Mouse (Mus musculus) CH12.LX (cell line): Measurements from ENCODE around the gene Hba-x. TPM values are rescaled to one million over a fixed set of nuclear protein-coding genes. Genes with fewer than 3 reads are reported as not detected.
A peak's percentile ranks its signal among the peaks of the same experiment; 100 is the strongest.

Experiments
- DNase-seq: peaks from one replicate; pipeline ENCODE4 v3.0.0-alpha.2; 2013; ENCODE audit errors: extremely low read depth
- H3K27ac ChIP-seq: 2 replicates; pipeline ENCODE4 v1.5.1; 2012; ENCODE audit warnings: low read depth, mild to moderate bottlenecking, control low read depth, moderate library complexity; ENCODE audit not compliant: insufficient read depth
- H3K27me3 ChIP-seq: replicated peaks from 2 replicates; pipeline ENCODE3; 2012; ENCODE audit warnings: inconsistent platforms
- H3K36me3 ChIP-seq, 2 experiments: replicated peaks in 1 of 2; 2 replicates each; pipeline versions ENCODE3 to v1.6.1; 2012; ENCODE audit warnings: inconsistent platforms in 1 of 2, low read length in 1 of 2, mild to moderate bottlenecking in 1 of 2, mixed read lengths in 1 of 2, moderate library complexity in 1 of 2; ENCODE audit not compliant: control insufficient read depth in 1 of 2, insufficient read depth in 1 of 2
- H3K4me1 ChIP-seq, 2 experiments: 2 replicates each; pipeline ENCODE4 v1.6.1; 2012; ENCODE audit warnings: inconsistent platforms in 1 of 2, moderate library complexity in 1 of 2; ENCODE audit not compliant: insufficient read depth in 2 of 2, control insufficient read depth in 1 of 2
- H3K4me2 ChIP-seq: 2 replicates; pipeline ENCODE4 v1.6.1; 2012; ENCODE audit warnings: low read depth, mild to moderate bottlenecking, control low read depth; ENCODE audit not compliant: poor library complexity, insufficient read depth, severe bottlenecking
- H3K4me3 ChIP-seq, 3 experiments: fragments of 150-350 bp in 1 of 3; sonication (generic) in 1 of 3; replicated peaks in 1 of 3; 2 replicates each; pipeline versions ENCODE3 to v1.5.1; 2011 to 2012; ENCODE audit warnings: low read depth in 2 of 3, low read length in 2 of 3, mild to moderate bottlenecking in 2 of 3, moderate library complexity in 2 of 3, control low read depth in 1 of 3, improper control_type of control experiment in 1 of 3, inconsistent platforms in 1 of 3, mixed read lengths in 1 of 3; ENCODE audit not compliant: poor library complexity in 1 of 3
- H3K79me2 ChIP-seq: replicated peaks from 2 replicates; pipeline ENCODE4 v1.6.1; 2012; ENCODE audit warnings: mild to moderate bottlenecking, moderate library complexity; ENCODE audit not compliant: control insufficient read depth, poor library complexity, insufficient read depth, severe bottlenecking; ENCODE audit errors: extremely low read depth
- H3K9ac ChIP-seq: 2 replicates; pipeline ENCODE4 v1.6.1; 2012; ENCODE audit warnings: low read depth, mild to moderate bottlenecking, control low read depth, moderate library complexity; ENCODE audit not compliant: insufficient read depth
- H3K9me3 ChIP-seq: replicated peaks from 2 replicates; pipeline ENCODE3; 2012; ENCODE audit warnings: low read length, inconsistent platforms, mixed read lengths
- CHD1 ChIP-seq: IDR thresholded peaks from 2 replicates; pipeline ENCODE4 v1.6.1; 2012; ENCODE audit warnings: low read depth, low read length, improper control_type of control experiment, inconsistent platforms
- CHD2 ChIP-seq: IDR thresholded peaks from 2 replicates; pipeline ENCODE4 v1.6.1; 2011; ENCODE audit warnings: low read length, improper control_type of control experiment
- CTCF ChIP-seq, 2 experiments: IDR thresholded peaks in 1 of 2; conservative IDR thresholded peaks in 1 of 2; 2 replicates each; pipeline ENCODE4 v1.5.1; 2011 to 2012; ENCODE audit warnings: low read depth in 2 of 2, low read length in 2 of 2, improper control_type of control experiment in 1 of 2, inconsistent platforms in 1 of 2, mild to moderate bottlenecking in 1 of 2, moderate library complexity in 1 of 2
- HCFC1 ChIP-seq: IDR thresholded peaks from 2 replicates; pipeline ENCODE4 v1.6.1; 2012; ENCODE audit warnings: low read depth, mild to moderate bottlenecking, inconsistent platforms, low read length, improper control_type of control experiment
- MXI1 ChIP-seq: IDR thresholded peaks from 2 replicates; pipeline ENCODE4 v1.6.1; 2011; ENCODE audit warnings: mild to moderate bottlenecking, low read depth, low read length, improper control_type of control experiment
- MYC ChIP-seq: IDR thresholded peaks from 2 replicates; pipeline ENCODE4 v1.6.1; 2011; ENCODE audit warnings: low read depth, mild to moderate bottlenecking, improper control_type of control experiment, low read length
- NELFE ChIP-seq: IDR thresholded peaks from 2 replicates; pipeline ENCODE4 v1.6.1; 2011; ENCODE audit warnings: low read depth, low read length, improper control_type of control experiment
- RAD21 ChIP-seq: IDR thresholded peaks from 2 replicates; pipeline ENCODE4 v1.6.1; 2011; ENCODE audit warnings: low read depth, mild to moderate bottlenecking, low read length, improper control_type of control experiment, moderate library complexity
- SIN3A ChIP-seq: IDR thresholded peaks from 2 replicates; pipeline ENCODE4 v1.6.1; 2012; ENCODE audit warnings: low read length, improper control_type of control experiment, inconsistent platforms
- SMC3 ChIP-seq: IDR thresholded peaks from 2 replicates; pipeline ENCODE4 v1.6.1; 2011; ENCODE audit warnings: low read depth, low read length, improper control_type of control experiment
- USF2 ChIP-seq: conservative IDR thresholded peaks from 2 replicates; pipeline ENCODE4 v1.6.1; 2011; ENCODE audit warnings: low read depth, low read length, improper control_type of control experiment
- ZKSCAN1 ChIP-seq: IDR thresholded peaks from 2 replicates; pipeline ENCODE4 v1.6.1; 2012; ENCODE audit warnings: low read depth, inconsistent platforms, low read length, improper control_type of control experiment, borderline replicate concordance
- dilution Hi-C: fragments of 300-500 bp; cut with MboI; formaldehyde crosslinking; loops from 2 replicates; pipeline ENCODE4 v1.14.3; 2020; ENCODE audit warnings: low sequenced_read_pairs; ENCODE audit not compliant: extremely low pct_unique_long_range_greater_than_20kb, extremely low pct_ligation_motif_present
- in situ Hi-C: fragments of 300-500 bp; cut with MboI; formaldehyde crosslinking; loops from 3 replicates; pipeline ENCODE4 v1.14.3; 2019; ENCODE audit warnings: low sequenced_read_pairs, low pct_ligation_motif_present, low pct_unique_long_range_greater_than_20kb, mixed read lengths
- polyA plus RNA-seq: library from polyadenylated mRNA; unstranded; fragments of >175 nt; gene quantifications from 2 replicates; pipeline ENCODE4 v1.2.1, GENCODE M21; 2012; ENCODE audit warnings: low read depth; ENCODE audit not compliant: insufficient read length
- total RNA-seq, 2 experiments: library from RNA; depleted of rRNA; stranded (reverse); fragments of 300-350 nt in 1 of 2; fragments of >200 nt in 1 of 2; gene quantifications; 2 replicates each; pipeline ENCODE4 v1.2.3; 2012 to 2014

Gene Hba-x
- total and polyA plus RNA-seq, 3 experiments = not detected

GRCm38 (mm10) chr11:32236132-32236531, 40.1 kb upstream of the Hba-x start:
- Histone ChIP-seq H3K36me3 (peaks cover 75 to 93% of the 10 kb centered on the region in 2 experiments), H3K9me3 (no peaks in the 10 kb centered on the region), H3K27me3 (no peaks in the 10 kb centered on the region), H3K27ac (no peak overlapping the region), H3K4me3 (no peak overlapping the region), H3K9ac (no peak overlapping the region), H3K4me1 (peaks cover 11 to 25% of the 10 kb centered on the region in 2 experiments), H3K4me2 (no peak overlapping the region), H3K79me2 (no peaks in the 10 kb centered on the region)
- in situ Hi-C loops = loop anchor here (5.0 to 10.0 kb wide), 2 partner anchors 34 to 51 kb away; partner anchors contain the start of gene Il9r
- no peak for DNase-seq
- TF ChIP-seq SMC3 = no peak
- TF ChIP-seq HCFC1 = no peak
- TF ChIP-seq SIN3A = no peak
- no peak for TF ChIP-seq MYC
- no peak for TF ChIP-seq CHD2
- TF ChIP-seq MXI1 = no peak
- dilution Hi-C loops = no loop called here

GRCm38 (mm10) chr11:32236712-32237410, 39.3 kb upstream of the Hba-x start:
- Histone ChIP-seq H3K27ac (no peak overlapping the region), H3K9ac (no peak overlapping the region), H3K27me3 (no peaks in the 10 kb centered on the region), H3K79me2 (no peaks in the 10 kb centered on the region), H3K4me3 (no peak overlapping the region), H3K36me3 (peaks cover 74 to 93% of the 10 kb centered on the region in 2 experiments), H3K4me2 (no peak overlapping the region), H3K9me3 (no peaks in the 10 kb centered on the region), H3K4me1 (peaks cover 11 to 25% of the 10 kb centered on the region in 2 experiments)
- TF ChIP-seq SIN3A (0 out of 2 replicates have a peak, but pooled peaks have one; percentile 31), USF2 (no peak), SMC3 (peak; percentile 32), ZKSCAN1 (no peak), CTCF (conservative IDR thresholded peaks at IDR 0.05 in 1 of 2, IDR thresholded peaks at IDR 0.05 in 1 of 2; ENCODE audit: low read depth in 2 of 2, low read length in 2 of 2) (peak; percentile 68 to 72; a peak in 3 of 4 replicates), RAD21 (peak; percentile 28)
- in situ Hi-C loops = loop anchor here (5.0 to 10.0 kb wide), 2 partner anchors 35 to 52 kb away; partner anchors contain the start of gene Il9r
- dilution Hi-C loops = no loop called here
- DNase-seq = peak; percentile 65

DNA sequence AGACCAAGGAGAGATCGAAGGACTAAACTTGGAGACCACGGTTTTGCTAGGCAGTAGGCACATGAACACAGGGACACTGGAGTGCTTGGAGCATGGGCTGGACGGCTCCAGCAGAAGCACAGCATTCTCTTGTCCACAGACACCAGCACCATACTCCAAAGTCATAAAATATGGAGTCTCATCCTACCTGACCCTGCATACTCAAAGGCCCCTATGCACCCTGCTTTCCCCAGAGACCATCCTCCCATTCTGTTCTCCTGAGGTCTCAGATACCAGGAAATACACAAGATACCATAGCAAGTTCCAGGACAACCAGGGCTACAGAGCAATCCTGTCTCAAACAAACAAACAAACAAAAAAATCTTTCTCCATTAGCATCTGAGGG, 38.8 kb upstream of the Hba-x start:
- Histone ChIP-seq H3K9ac (no peak overlapping the region), H3K4me3 (no peak overlapping the region), H3K4me1 (peaks cover 11 to 25% of the 10 kb centered on the region in 2 experiments), H3K79me2 (no peaks in the 10 kb centered on the region), H3K27me3 (no peaks in the 10 kb centered on the region), H3K27ac (0 out of 2 replicates have a peak overlapping the region, but pooled peaks have one; percentile 27), H3K4me2 (no peak overlapping the region), H3K9me3 (no peaks in the 10 kb centered on the region), H3K36me3 (peaks cover 74 to 93% of the 10 kb centered on the region in 2 experiments)
- no peak for DNase-seq
- dilution Hi-C loops = no loop called here
- in situ Hi-C loops = loop anchor here (5.0 to 10.0 kb wide), 2 partner anchors 35 to 53 kb away; partner anchors contain the start of gene Il9r
- TF ChIP-seq NELFE = no peak
- peak; percentile 57 for TF ChIP-seq SIN3A
- peak; percentile 61; the same call in 1 of the 2 replicates for TF ChIP-seq CHD1
